Mouse (Mus musculus) hindbrain, embryonic 16.5 days (tissue): ENCODE results near the gene Acnat1. TPM values are rescaled to one million over a fixed set of nuclear protein-coding genes. Genes with fewer than 3 reads are reported as not detected.
"Not testable (repeated sequence)": the region's sequence is repeated elsewhere in the genome, so short reads cannot be mapped to it uniquely, and the experiment has no call there.

ENCODE experiments used
- ATAC-seq: fragments of 200-750 bp; cut with Nextera tagmentation; 2 replicates; pipeline ENCODE4 v1.8.0; 2017; ENCODE audit warnings: moderate TSS enrichment, moderate library complexity
- H3K27ac ChIP-seq: fragments of 300-500 bp; sonication (generic); 2 replicates; pipeline ENCODE4 v1.5.1; 2014; ENCODE audit warnings: low read depth, mild to moderate bottlenecking, control low read depth, low read length, moderate library complexity
- H3K27me3 ChIP-seq: fragments of 300-500 bp; sonication (generic); replicated peaks from 2 replicates; pipeline ENCODE4 v1.6.1; 2014; ENCODE audit warnings: low read length; ENCODE audit not compliant: control insufficient read depth, insufficient read depth
- H3K36me3 ChIP-seq: fragments of 300-500 bp; sonication (generic); 2 replicates; pipeline ENCODE4 v1.6.1; 2014; ENCODE audit warnings: mild to moderate bottlenecking, low read length, moderate library complexity, mixed read lengths; ENCODE audit not compliant: control insufficient read depth, insufficient read depth
- H3K4me1 ChIP-seq: fragments of 300-500 bp; sonication (generic); 2 replicates; pipeline ENCODE4 v1.6.1; 2014; ENCODE audit warnings: low read depth, low read length; ENCODE audit not compliant: control insufficient read depth, insufficient read depth
- H3K4me2 ChIP-seq: fragments of 300-500 bp; sonication (generic); 2 replicates; pipeline ENCODE4 v1.6.1; 2014; ENCODE audit warnings: mild to moderate bottlenecking, low read length, control low read depth, moderate library complexity
- H3K4me3 ChIP-seq: fragments of 300-500 bp; sonication (generic); 2 replicates; pipeline ENCODE4 v1.5.1; 2014; ENCODE audit warnings: mild to moderate bottlenecking, low read length, control low read depth, moderate library complexity
- H3K9ac ChIP-seq: fragments of 300-500 bp; sonication (generic); 2 replicates; pipeline ENCODE4 v1.6.1; 2014; ENCODE audit warnings: low read depth, mild to moderate bottlenecking, control low read depth, low read length, moderate library complexity
- H3K9me3 ChIP-seq: fragments of 300-500 bp; sonication (generic); 2 replicates; pipeline ENCODE4 v1.6.1; 2014; ENCODE audit warnings: mild to moderate bottlenecking, low read length, moderate library complexity; ENCODE audit not compliant: control insufficient read depth
- WGBS: fragments of 180-500 bp; shearing (Covaris S2); extraction: QIAGEN DNeasy Blood & Tissue Kit; methylation state at CpG from one replicate; pipeline ENCODE4 v1.1.7; 2014; 5-methylcytosine and 5-hydroxymethylcytosine counted together
- polyA plus RNA-seq: library from polyadenylated mRNA; unstranded; fragments of >200 nt; fragmentation: Nextera tagmentation; extraction: Ambion mirVana; gene quantifications from 2 replicates; pipeline ENCODE4 v1.2.1, GENCODE M21; 2015

The Acnat1 gene
- polyA plus RNA-seq, 1 experiment from 2014 or later: not detected

- Histone ChIP-seq H3K27ac (no peak overlapping the region), H3K36me3 (no peaks in the 10 kb centered on the region), H3K4me1 (no peaks in the 10 kb centered on the region), H3K27me3 (no peaks in the 10 kb centered on the region), H3K9me3 (no peaks in the 10 kb centered on the region), H3K4me3 (no peak overlapping the region), H3K4me2 (no peak overlapping the region), H3K9ac (no peak overlapping the region)
- ATAC-seq: no peak
- 84% methylated on average over 3 of the region's 3 CpGs for WGBS
These were observed 4.1 kb downstream of the Acnat1 start for GRCm38 (mm10) chr4:49469435-49470151.

DNA sequence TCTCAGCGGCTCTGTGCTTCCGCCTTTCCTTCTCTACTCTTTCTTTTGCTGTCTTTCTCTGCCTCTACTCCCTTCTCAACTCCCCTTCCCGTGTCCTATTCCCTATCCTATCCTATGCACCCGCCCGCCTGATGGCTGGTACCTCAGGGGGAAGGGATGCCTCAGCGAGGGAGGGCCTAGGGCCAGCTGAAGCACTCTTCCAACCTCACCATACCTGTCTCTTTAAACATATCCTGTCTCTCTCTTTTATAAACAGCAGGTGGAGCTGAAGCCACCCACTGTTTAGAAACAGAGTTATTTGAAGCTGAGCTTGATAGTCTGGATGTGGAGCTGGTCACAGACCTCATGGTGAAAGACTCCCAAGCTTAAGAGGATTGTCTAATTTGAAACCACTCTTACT, 6.4 kb downstream of the Acnat1 start:
- 95% methylated on average over 6 of the region's 6 CpGs for WGBS
- H3K36me3 ChIP-seq: no peaks in the 10 kb centered on the region
- H3K27me3 ChIP-seq: no peaks in the 10 kb centered on the region
- no peak overlapping the region for H3K9ac ChIP-seq
- ATAC-seq: no peak
- no peak overlapping the region for H3K4me2 ChIP-seq
- no peaks in the 10 kb centered on the region for H3K9me3 ChIP-seq
- no peak overlapping the region for H3K27ac ChIP-seq
- no peaks in the 10 kb centered on the region for H3K4me1 ChIP-seq
- H3K4me3 ChIP-seq: no peak overlapping the region

DNA sequence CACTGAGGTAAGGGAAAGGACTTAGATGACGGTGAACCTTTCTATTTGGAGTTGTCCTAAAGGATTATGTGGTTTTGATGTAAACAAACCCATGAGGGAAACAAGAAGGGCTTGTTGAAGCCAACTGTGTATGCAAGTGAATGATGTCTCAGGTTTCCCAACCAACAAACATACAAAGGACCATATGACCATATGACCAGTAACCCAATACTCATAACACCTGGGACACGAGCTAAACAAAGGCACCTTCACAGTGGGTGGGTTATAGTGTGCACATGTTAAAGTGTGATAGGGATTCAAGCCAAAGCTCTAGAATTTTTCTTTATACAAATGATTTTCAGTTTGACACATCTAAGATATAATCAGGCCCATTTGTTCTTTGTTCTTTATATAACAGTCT, 17.5 kb downstream of the Acnat1 start:
- 78% methylated on average over 2 of the region's 2 CpGs for WGBS
- ATAC-seq: no peak
- H3K27me3 ChIP-seq: no peaks in the 10 kb centered on the region
- H3K4me3 ChIP-seq: no peak overlapping the region
- no peaks in the 10 kb centered on the region for H3K9me3 ChIP-seq
- no peaks in the 10 kb centered on the region for H3K4me1 ChIP-seq
- H3K9ac ChIP-seq: no peak overlapping the region
- H3K36me3 ChIP-seq: no peaks in the 10 kb centered on the region
- H3K4me2 ChIP-seq: no peak overlapping the region
- H3K27ac ChIP-seq: no peak overlapping the region

GRCm38 (mm10) chr4:49451848-49452551, 21.7 kb downstream of the Acnat1 start:
- ATAC-seq: no peak
- no peak overlapping the region for H3K9ac ChIP-seq
- H3K27ac ChIP-seq: no peak overlapping the region
- H3K4me1 ChIP-seq: no peaks in the 10 kb centered on the region
- H3K9me3 ChIP-seq: no peaks in the 10 kb centered on the region
- no peak overlapping the region for H3K4me2 ChIP-seq
- 82% methylated on average over 1 of the region's 1 CpGs for WGBS
- no peaks in the 10 kb centered on the region for H3K27me3 ChIP-seq
- no peaks in the 10 kb centered on the region for H3K36me3 ChIP-seq
- no peak overlapping the region for H3K4me3 ChIP-seq

DNA sequence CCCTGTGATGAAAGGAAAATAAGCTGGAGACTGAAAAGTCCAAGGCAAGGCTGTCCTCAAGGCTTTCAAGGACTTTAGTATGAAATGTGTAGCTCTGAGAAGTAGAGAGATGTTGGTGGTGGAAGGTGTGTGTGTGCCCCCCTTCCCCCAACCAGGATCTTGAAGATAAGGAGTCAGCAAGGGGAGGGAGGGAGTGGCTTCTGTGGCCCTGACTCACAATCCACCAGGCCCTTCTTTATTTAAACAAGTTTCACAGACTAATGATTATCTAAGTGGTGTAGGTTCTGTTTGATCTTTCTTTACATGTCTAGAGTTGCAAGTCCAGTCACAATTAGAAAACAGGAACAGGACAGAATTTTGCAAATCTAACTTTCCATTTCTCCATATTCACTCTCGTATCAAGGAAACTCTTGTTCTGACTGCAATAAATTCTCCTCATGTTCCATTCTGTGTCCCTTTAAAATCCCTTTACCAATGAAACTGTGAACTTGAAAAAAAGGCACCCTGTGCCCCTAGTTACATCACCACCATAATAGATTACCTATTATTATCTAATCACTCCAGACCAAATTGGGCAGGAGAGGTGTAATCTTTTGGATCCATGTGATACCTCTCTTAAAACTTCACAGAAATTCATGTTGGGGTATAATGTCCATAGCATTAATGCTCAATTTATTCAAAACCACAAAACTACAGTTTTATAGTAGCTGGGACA, 22.4 kb downstream of the Acnat1 start:
- not testable (repeated sequence) for H3K27ac ChIP-seq, H3K9ac ChIP-seq, H3K4me3 ChIP-seq, H3K4me1 ChIP-seq, H3K9me3 ChIP-seq, ATAC-seq, H3K36me3 ChIP-seq, H3K4me2 ChIP-seq, H3K27me3 ChIP-seq
- WGBS: no CpG with 5 or more reads among the region's 1 CpGs

GRCm38 (mm10) chr4:49436968-49437367, 36.7 kb downstream of the Acnat1 start:
- H3K4me1 ChIP-seq, H3K4me3 ChIP-seq, H3K4me2 ChIP-seq, ATAC-seq, H3K9me3 ChIP-seq, H3K27ac ChIP-seq, H3K27me3 ChIP-seq, H3K36me3 ChIP-seq, H3K9ac ChIP-seq: not testable (repeated sequence)
- WGBS: 96% methylated on average over 3 of the region's 3 CpGs

DNA sequence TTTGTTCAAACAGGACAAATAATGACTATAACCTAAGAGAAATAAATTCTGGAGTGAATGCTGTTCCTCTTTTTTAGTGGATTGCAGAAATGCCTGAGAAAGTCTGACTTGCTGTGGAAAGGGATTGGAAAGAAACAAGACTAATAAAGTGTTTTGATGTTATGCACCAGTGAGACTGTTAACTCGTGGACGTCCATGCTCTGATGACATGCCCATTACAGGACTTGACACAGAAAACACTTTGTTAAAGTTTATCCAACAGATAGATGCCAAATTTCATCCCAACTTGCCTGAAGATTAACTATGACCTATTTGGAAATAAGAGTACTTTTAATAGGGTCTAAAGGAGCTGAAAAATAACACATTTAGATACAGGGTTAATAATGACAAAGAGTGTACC, 63.6 kb downstream of the Acnat1 start:
- H3K4me3 ChIP-seq, H3K9ac ChIP-seq: not testable (repeated sequence)
- WGBS: 70% methylated on average over 2 of the region's 2 CpGs

DNA sequence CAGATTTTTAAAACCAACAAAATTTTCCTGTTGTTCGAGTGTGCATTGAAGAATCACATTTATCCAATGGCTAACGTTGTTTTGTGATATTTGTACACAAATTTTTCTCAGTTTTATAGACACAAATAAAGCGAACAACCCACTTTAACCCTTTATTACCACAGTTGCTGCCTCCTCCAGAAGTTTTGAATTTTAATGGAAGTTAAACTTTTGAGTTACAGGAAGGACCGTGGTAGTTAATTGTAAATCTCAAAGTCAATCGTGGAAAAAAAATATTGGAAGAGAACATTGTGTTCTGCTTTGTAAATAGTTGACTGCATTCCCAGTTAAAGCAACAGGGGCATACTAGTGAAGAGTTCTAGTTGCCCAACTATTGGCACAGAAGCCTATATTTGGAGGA, 65.8 kb downstream of the Acnat1 start, which contains the start of gene Acnat2:
Gene Acnat2, minus strand, starts transcription at position 195 of the 400 bp plus-strand sequence.
- not testable (repeated sequence) for H3K4me3 ChIP-seq, H3K4me2 ChIP-seq, H3K9me3 ChIP-seq, ATAC-seq, H3K27ac ChIP-seq, H3K9ac ChIP-seq, H3K4me1 ChIP-seq, H3K27me3 ChIP-seq, H3K36me3 ChIP-seq
- 92% methylated on average over 5 of the region's 5 CpGs for WGBS

More for the DNA sequence above, 63.6 kb downstream of the Acnat1 start:
- ATAC-seq, H3K4me1 ChIP-seq, H3K27ac ChIP-seq, H3K36me3 ChIP-seq, H3K27me3 ChIP-seq, H3K4me2 ChIP-seq, H3K9me3 ChIP-seq: not testable (repeated sequence)
